Mouse (Mus musculus): ENCODE data around the gene Oaz1. TPM values are rescaled to one million over a fixed set of nuclear protein-coding genes. Genes with fewer than 3 reads are reported as not detected.

Oaz1 gene
- polyA plus RNA-seq, 2 experiments: 673 to 1,285 TPM

GRCm38 (mm10) chr10:80838346-80838912 is 12.0 kb downstream of the Oaz1 start:
- TF ChIP-seq EP300 (IDR thresholded peaks at IDR 0.05; ENCODE audit: low read depth): no peak
- TF ChIP-seq CTCF (IDR thresholded peaks at IDR 0.05; ENCODE audit: low read depth): no peak
- peaks cover 59% of the 10 kb centered on the region for H3K27me3 ChIP-seq (ENCODE audit: control insufficient read depth, insufficient read depth, low read length)
- no peak overlapping the region for H3K9ac ChIP-seq (replicated peaks)
- ATAC-seq (ENCODE audit: insufficient read depth): no peak
- WGBS (ENCODE audit: insufficient replicate concordance): 54% methylated on average over 2 of the region's 2 CpGs
- no peak overlapping the region for H3K4me2 ChIP-seq (ENCODE audit: low read depth)
- DNase-seq (ENCODE audit: low read depth in 3 of 3, low spot score in 3 of 3): no peak
- H3K36me3 ChIP-seq (replicated peaks; ENCODE audit: control insufficient read depth, insufficient read depth, low read depth): no peaks in the 10 kb centered on the region
- no peak overlapping the region for H3K27ac ChIP-seq
- no peaks in the 10 kb centered on the region for H3K4me1 ChIP-seq (replicated peaks; ENCODE audit: control insufficient read depth in 2 of 2, insufficient read depth in 2 of 2, low read length in 1 of 2)
- no peaks in the 10 kb centered on the region for H3K9me3 ChIP-seq (ENCODE audit: control insufficient read depth, low read length)
- no peak overlapping the region for H3K4me3 ChIP-seq (ENCODE audit: insufficient read depth in 1 of 2, low read depth in 2 of 2, low read length in 2 of 2)

DNA sequence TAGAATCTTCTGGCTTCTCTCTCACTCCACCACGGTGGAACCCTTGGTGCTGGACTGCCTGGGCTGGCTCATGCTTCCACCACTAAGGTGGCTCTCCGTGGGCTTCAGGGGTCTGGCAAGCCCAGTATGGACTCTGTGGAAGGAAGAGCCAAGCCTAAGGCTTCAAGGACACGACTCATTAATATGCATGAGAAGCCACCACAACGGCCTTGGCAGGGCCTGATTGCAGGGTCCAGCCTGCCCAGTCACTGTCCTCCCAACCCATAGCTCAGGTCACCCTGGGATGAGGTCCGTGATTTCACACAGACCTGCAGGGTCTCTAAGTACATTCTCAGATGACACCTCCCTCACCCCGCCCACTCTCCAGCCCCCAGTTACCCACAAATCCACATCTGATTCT is 13.4 kb downstream of the Oaz1 start:
- H3K4me1 ChIP-seq (replicated peaks; ENCODE audit: control insufficient read depth in 2 of 2, insufficient read depth in 2 of 2, low read length in 1 of 2): no peaks in the 10 kb centered on the region
- no peak for DNase-seq (ENCODE audit: low read depth in 3 of 3, low spot score in 3 of 3)
- 55% methylated on average over 6 of the region's 6 CpGs for WGBS (ENCODE audit: insufficient replicate concordance)

GRCm38 (mm10) chr10:80841685-80842084 is 15.2 kb downstream of the Oaz1 start:
- DNase-seq (ENCODE audit: low read depth in 3 of 3, low spot score in 3 of 3) (no peak), ATAC-seq (ENCODE audit: insufficient read depth) (no peak)
- H3K4me1 ChIP-seq (replicated peaks; ENCODE audit: control insufficient read depth in 2 of 2, insufficient read depth in 2 of 2, low read length in 1 of 2): no peaks in the 10 kb centered on the region
- WGBS (ENCODE audit: insufficient replicate concordance): 61% methylated on average over 2 of the region's 2 CpGs
- H3K4me2 ChIP-seq (ENCODE audit: low read depth): no peak overlapping the region
- no peak for TF ChIP-seq CTCF (IDR thresholded peaks at IDR 0.05; ENCODE audit: low read depth)
- no peak for TF ChIP-seq EP300 (IDR thresholded peaks at IDR 0.05; ENCODE audit: low read depth)
- no peak overlapping the region for H3K27ac ChIP-seq
- H3K27me3 ChIP-seq (ENCODE audit: control insufficient read depth, insufficient read depth, low read length): peaks cover 54% of the 10 kb centered on the region
- no peaks in the 10 kb centered on the region for H3K36me3 ChIP-seq (replicated peaks; ENCODE audit: control insufficient read depth, insufficient read depth, low read depth)
- no peak overlapping the region for H3K9ac ChIP-seq (replicated peaks)
- H3K9me3 ChIP-seq (ENCODE audit: control insufficient read depth, low read length): no peaks in the 10 kb centered on the region
- no peak overlapping the region for H3K4me3 ChIP-seq (ENCODE audit: insufficient read depth in 1 of 2, low read depth in 2 of 2, low read length in 2 of 2)

More for the DNA sequence above, 13.4 kb downstream of the Oaz1 start:
- TF ChIP-seq EP300 (IDR thresholded peaks at IDR 0.05; ENCODE audit: low read depth): no peak
- TF ChIP-seq CTCF (IDR thresholded peaks at IDR 0.05; ENCODE audit: low read depth): no peak
- Histone ChIP-seq H3K27me3 (ENCODE audit: control insufficient read depth, insufficient read depth, low read length) (peaks cover 59% of the 10 kb centered on the region), H3K4me3 (ENCODE audit: insufficient read depth in 1 of 2, low read depth in 2 of 2, low read length in 2 of 2) (no peak overlapping the region), H3K9ac (replicated peaks) (no peak overlapping the region), H3K9me3 (ENCODE audit: control insufficient read depth, low read length) (no peaks in the 10 kb centered on the region), H3K36me3 (replicated peaks; ENCODE audit: control insufficient read depth, insufficient read depth, low read depth) (no peaks in the 10 kb centered on the region), H3K27ac (no peak overlapping the region), H3K4me2 (ENCODE audit: low read depth) (no peak overlapping the region)
- ATAC-seq (ENCODE audit: insufficient read depth): no peak

DNA sequence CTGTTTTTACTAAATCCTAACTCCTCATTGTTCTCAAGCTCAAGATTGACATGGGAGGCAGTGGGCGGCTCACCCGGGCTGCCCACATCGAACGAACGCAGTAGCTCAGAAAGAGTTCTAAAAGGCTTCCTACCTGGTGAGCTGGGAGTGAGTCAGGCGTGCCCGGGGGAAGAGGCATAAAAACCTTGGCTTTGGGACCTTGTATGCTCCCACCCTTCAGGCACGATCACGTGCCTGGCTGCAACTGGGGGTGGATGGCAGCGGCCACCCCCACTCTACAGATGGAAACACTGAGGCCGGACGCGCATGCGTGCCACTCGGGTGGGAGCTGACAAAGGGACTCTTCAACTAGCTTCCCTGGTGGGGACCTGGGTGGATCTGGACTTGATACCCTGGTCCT is 15.9 kb downstream of the Oaz1 start:
- Histone ChIP-seq H3K27me3 (ENCODE audit: control insufficient read depth, insufficient read depth, low read length) (peaks cover 51% of the 10 kb centered on the region), H3K4me1 (replicated peaks; ENCODE audit: control insufficient read depth in 2 of 2, insufficient read depth in 2 of 2, low read length in 1 of 2) (no peaks in the 10 kb centered on the region), H3K9ac (replicated peaks) (no peak overlapping the region), H3K4me3 (ENCODE audit: insufficient read depth in 1 of 2, low read depth in 2 of 2, low read length in 2 of 2) (no peak overlapping the region), H3K27ac (no peak overlapping the region), H3K9me3 (ENCODE audit: control insufficient read depth, low read length) (no peaks in the 10 kb centered on the region), H3K36me3 (replicated peaks; ENCODE audit: control insufficient read depth, insufficient read depth, low read depth) (no peaks in the 10 kb centered on the region), H3K4me2 (ENCODE audit: low read depth) (no peak overlapping the region)
- no peak for DNase-seq (ENCODE audit: low read depth in 3 of 3, low spot score in 3 of 3)
- no peak for ATAC-seq (ENCODE audit: insufficient read depth)
- TF ChIP-seq EP300 (IDR thresholded peaks at IDR 0.05; ENCODE audit: low read depth): no peak
- TF ChIP-seq CTCF (IDR thresholded peaks at IDR 0.05; ENCODE audit: low read depth): no peak
- 66% methylated on average over 15 of the region's 15 CpGs for WGBS (ENCODE audit: insufficient replicate concordance)

- TF ChIP-seq EP300 (IDR thresholded peaks at IDR 0.05; ENCODE audit: low read depth): no peak
- TF ChIP-seq CTCF (IDR thresholded peaks at IDR 0.05; ENCODE audit: low read depth): no peak
- H3K36me3 ChIP-seq (replicated peaks; ENCODE audit: control insufficient read depth, insufficient read depth, low read depth): no peaks in the 10 kb centered on the region
- peaks cover 0 to 3% of the 10 kb centered on the region in 2 experiments; a peak in 1 of 4 replicates for H3K4me1 ChIP-seq (replicated peaks; ENCODE audit: control insufficient read depth in 2 of 2, insufficient read depth in 2 of 2, low read length in 1 of 2)
- no peak overlapping the region for H3K27ac ChIP-seq
- DNase-seq (ENCODE audit: low read depth in 3 of 3, low spot score in 3 of 3) (no peak), ATAC-seq (ENCODE audit: insufficient read depth) (no peak)
- peak overlapping the region in 1 of 2 experiments; percentile 4; a peak in 2 of 4 replicates for H3K4me3 ChIP-seq (ENCODE audit: insufficient read depth in 1 of 2, low read depth in 2 of 2, low read length in 2 of 2)
- H3K9me3 ChIP-seq (ENCODE audit: control insufficient read depth, low read length): no peaks in the 10 kb centered on the region
- peaks cover 47% of the 10 kb centered on the region for H3K27me3 ChIP-seq (ENCODE audit: control insufficient read depth, insufficient read depth, low read length)
- no peak overlapping the region; the same call in 1 of the 2 replicates for H3K4me2 ChIP-seq (ENCODE audit: low read depth)
- no peak overlapping the region for H3K9ac ChIP-seq (replicated peaks)
- 10% methylated on average over 32 of the region's 32 CpGs for WGBS (ENCODE audit: insufficient replicate concordance)
Measured at GRCm38 (mm10) chr10:80843087-80843930, 16.9 kb downstream of the Oaz1 start.
